In the genomic region with DNA sequence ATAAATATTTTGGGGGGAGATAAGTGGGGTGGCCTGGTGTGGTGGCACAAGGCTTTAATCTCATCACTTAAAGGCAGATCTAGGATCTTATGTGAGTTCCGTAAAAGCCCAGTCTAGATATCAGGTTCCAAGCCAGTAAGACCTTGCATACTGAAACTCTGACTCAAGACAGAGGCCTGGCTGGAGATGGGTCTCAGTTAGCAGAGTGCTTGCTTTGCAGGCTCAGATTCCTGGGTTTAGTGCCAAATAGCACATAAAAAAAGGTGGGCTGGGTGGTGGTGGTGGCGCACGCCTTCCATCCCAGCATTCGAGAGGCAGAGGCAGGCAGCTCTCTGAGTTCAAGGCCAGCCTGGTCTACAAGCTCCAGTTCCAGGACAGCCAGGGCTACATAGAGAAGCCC, we compare ENCODE assay signal across 14 mouse cellular contexts. TPM values are rescaled to one million over a fixed set of nuclear protein-coding genes. Genes with fewer than 3 reads are reported as not detected.
DNase-seq lines count a peak whose midpoint lies in the region; TF ChIP-seq lines count a peak whose summit lies in the region.
"Had no signal": no experiment of that assay in that cellular context is flagged by ENCODE, and none has a peak within 500 bp of the region (broad histone marks: within the 10 kb centered on the region; RNA-seq: fewer than 3 reads in every experiment).

No protein-coding gene starts in this region.

- no peak for TF ChIP-seq POLR2A in heart, adult 2 months (IDR thresholded peaks at IDR 0.05; ENCODE audit: insufficient read depth, low read depth, low read length)
- no peak for TF ChIP-seq POLR2A in bone marrow, adult 2 months (IDR thresholded peaks at IDR 0.05; ENCODE audit: borderline replicate concordance, control insufficient read depth, low read depth, low read length)

- H3K9me3 ChIP-seq in hindbrain, embryonic 10.5 days = no peaks in the 10 kb centered on the region

- H3K4me1 ChIP-seq in heart, adult 2 months (ENCODE audit: control insufficient read depth, insufficient read depth, low read length) = peaks cover 15% of the 10 kb centered on the region
- H3K4me1 ChIP-seq in bone marrow, adult 2 months (ENCODE audit: control insufficient read depth, insufficient read depth, low read length) = peaks cover 7% of the 10 kb centered on the region
- H3K4me1 ChIP-seq in hindbrain, embryonic 10.5 days (replicated peaks) = peaks cover 26% of the 10 kb centered on the region

- H3K36me3 ChIP-seq in heart, adult 2 months (ENCODE audit: control insufficient read depth, insufficient read depth, low read length) = peaks cover 3% of the 10 kb centered on the region; the same call in 1 of the 2 replicates
- no peaks in the 10 kb centered on the region for H3K36me3 ChIP-seq in macrophage (ENCODE audit: inconsistent target)
- no peaks in the 10 kb centered on the region for H3K36me3 ChIP-seq in hindbrain, embryonic 10.5 days

- H3K9ac ChIP-seq in heart, adult 2 months (ENCODE audit: low read depth, low read length) = 0 out of 2 replicates have a peak overlapping the region, but pooled peaks have one; percentile 19
- H3K9ac ChIP-seq: liver, embryonic 14.5 days had no signal

- H3K27me3 ChIP-seq in heart, adult 2 months (ENCODE audit: control insufficient read depth, insufficient read depth, low read length) = no peaks in the 10 kb centered on the region
- no peaks in the 10 kb centered on the region for H3K27me3 ChIP-seq in hindbrain, embryonic 10.5 days (ENCODE audit: insufficient read depth, poor library complexity, severe bottlenecking)

- no peak for TF ChIP-seq CTCF in heart, adult 2 months (IDR thresholded peaks at IDR 0.05)
- no peak for TF ChIP-seq CTCF in layer of hippocampus, adult 2 months (conservative IDR thresholded peaks at IDR 0.05)
- no peak for TF ChIP-seq CTCF in bone marrow, adult 2 months (IDR thresholded peaks at IDR 0.05; ENCODE audit: control insufficient read depth, insufficient read depth, low read length)

- peak overlapping the region; percentile 99 for H3K27ac ChIP-seq in heart, adult 2 months
- H3K27ac ChIP-seq in layer of hippocampus, adult 2 months = peak overlapping the region; percentile 69
- H3K27ac ChIP-seq in bone marrow, adult 2 months (ENCODE audit: control insufficient read depth, insufficient read depth, low read depth, low read length, poor library complexity) = peak overlapping the region; percentile 21; the same call in 1 of the 2 replicates
- H3K27ac ChIP-seq in macrophage = peak overlapping the region; percentile 84
- no peak overlapping the region for H3K27ac ChIP-seq in hindbrain, embryonic 10.5 days

- no peak for TF ChIP-seq EP300 in heart, adult 2 months (IDR thresholded peaks at IDR 0.05; ENCODE audit: insufficient read depth, low read depth, low read length)

- H3K79me2 ChIP-seq in heart, adult 2 months (replicated peaks; ENCODE audit: control insufficient read depth, insufficient read depth, low read length) = no peaks in the 10 kb centered on the region
- H3K79me2 ChIP-seq in macrophage (ENCODE audit: inconsistent target) = no peaks in the 10 kb centered on the region

- intact Hi-C loops in heart, adult 2 months (cut with DNase I) = loop anchor here (2.0 kb wide), 1 partner anchor 31 kb away; no protein-coding TSS in a partner anchor
- intact Hi-C loops in heart, postnatal 36 days (cut with DNase I) = no loop called here

- DNase-seq in heart, adult 2 months = no peak
- no peak for DNase-seq in heart, postnatal 36 days
- no peak for DNase-seq in layer of hippocampus, adult 2 months (ENCODE audit: low spot score in 2 of 2)
- no peak for DNase-seq in layer of hippocampus, adult 8-10 months (ENCODE audit: low spot score in 2 of 2)
- no peak for DNase-seq in ovary, postnatal 10 days (ENCODE audit: low spot score)
- DNase-seq in hindbrain, embryonic 10.5 days (ENCODE audit: low spot score) = no peak

- WGBS in heart, adult 2 months = 93% methylated on average over 4 of the region's 4 CpGs
- 89% methylated on average over 4 of the region's 4 CpGs for WGBS in bone marrow, adult 2 months
- 98% methylated on average over 4 of the region's 4 CpGs for WGBS in macrophage (ENCODE audit: missing documents)
- 96% methylated on average over 4 of the region's 4 CpGs for WGBS in hindbrain, embryonic 10.5 days

- H3K4me3 ChIP-seq in heart, adult 2 months = no peak overlapping the region
- H3K4me3 ChIP-seq in layer of hippocampus, adult 2 months = no peak overlapping the region
- no peak overlapping the region for H3K4me3 ChIP-seq in bone marrow, adult 2 months (replicated peaks; ENCODE audit: control insufficient read depth, low read depth, low read length)
- H3K4me3 ChIP-seq in macrophage (ENCODE audit: inconsistent target) = no peak overlapping the region
- no peak overlapping the region for H3K4me3 ChIP-seq in hindbrain, embryonic 10.5 days

RNA-seq across cellular contexts. Expression of a gene that starts 43.7 kb away (rescaled TPM):
- not detected for total RNA-seq in heart, adult 2 months (2021)
- polyA plus RNA-seq in heart, adult 2 months (2012; rRNA removed) = 0.12 and 0.18 TPM in 2 replicates
- total RNA-seq in heart, postnatal 36 days (2021) = not detected
- total RNA-seq in layer of hippocampus, adult 2 months (2021) = not detected
- not detected for total RNA-seq in layer of hippocampus, adult 8-10 months (2022)
- polyA plus RNA-seq in bone marrow, adult 2 months (2011; ENCODE audit: insufficient read depth, insufficient read length, low replicate concordance, missing spikeins) = not detected in 2 replicates
- total RNA-seq in macrophage (2018; cell fraction: chromatin; rRNA removed) = not detected
- total RNA-seq in macrophage (2018; cell fraction: cytosol; rRNA removed) = not detected
- total RNA-seq in macrophage (2018; cell fraction: nucleus; rRNA removed) = not detected
- not detected in 3 replicates for polyA plus RNA-seq in macrophage (2018)
- not detected in 2 replicates for polyA plus RNA-seq in hindbrain, embryonic 10.5 days (2016; fragmentation: Nextera tagmentation; extraction: Ambion mirVana)
- total RNA-seq: common myeloid progenitor, adult 5-6 weeks; gastrocnemius, postnatal 14 days; midbrain, postnatal 0 days had no signal
- polyA plus RNA-seq: forebrain, embryonic 11.5 days; liver, embryonic 14.5 days; midbrain, postnatal 0 days; spleen, adult 2 months had no signal

RNA-seq across cellular contexts. Expression of a gene that starts 43.8 kb away (rescaled TPM):
- not detected for total RNA-seq in heart, adult 2 months (2021)
- not detected in 2 replicates for polyA plus RNA-seq in heart, adult 2 months (2012; rRNA removed)
- total RNA-seq in heart, postnatal 36 days (2021) = not detected
- not detected for total RNA-seq in layer of hippocampus, adult 2 months (2021)
- not detected for total RNA-seq in layer of hippocampus, adult 8-10 months (2022)
- not detected in 2 replicates for polyA plus RNA-seq in bone marrow, adult 2 months (2011; ENCODE audit: insufficient read depth, insufficient read length, low replicate concordance, missing spikeins)
- total RNA-seq in macrophage (2018; cell fraction: chromatin; rRNA removed) = not detected
- under 1 TPM in 1 of 26 experiments, not detected in 25; 0.44 TPM for total RNA-seq in macrophage (2018; cell fraction: cytosol; rRNA removed)
- not detected for total RNA-seq in macrophage (2018; cell fraction: nucleus; rRNA removed)
- not detected in 3 replicates for polyA plus RNA-seq in macrophage (2018)
- 0.12 TPM in 1 of 2 replicates, not detected in the other for polyA plus RNA-seq in hindbrain, embryonic 10.5 days (2016; fragmentation: Nextera tagmentation; extraction: Ambion mirVana)
- total RNA-seq: common myeloid progenitor, adult 5-6 weeks; gastrocnemius, postnatal 14 days; midbrain, postnatal 0 days had no signal
- polyA plus RNA-seq: forebrain, embryonic 11.5 days; liver, embryonic 14.5 days had no signal

RNA-seq across cellular contexts. Expression of a gene that starts 56.6 kb away (rescaled TPM):
- 100 to 1,000 TPM; 200 to 227 TPM for total RNA-seq in heart, adult 2 months (2021)
- polyA plus RNA-seq in heart, adult 2 months (2012; rRNA removed) = 169 and 177 TPM in 2 replicates
- 100 to 1,000 TPM; 202 to 234 TPM for total RNA-seq in heart, postnatal 36 days (2021)
- 100 to 1,000 TPM; 478 to 491 TPM for total RNA-seq in layer of hippocampus, adult 2 months (2021)
- total RNA-seq in layer of hippocampus, adult 8-10 months (2022) = 100 to 1,000 TPM; 420 to 464 (median 444) TPM
- 1,145 and 1,395 TPM in 2 replicates for polyA plus RNA-seq in bone marrow, adult 2 months (2011; ENCODE audit: insufficient read depth, insufficient read length, low replicate concordance, missing spikeins)
- total RNA-seq in macrophage (2018; cell fraction: chromatin; rRNA removed) = 100 to 1,000 TPM in 1 of 26 experiments, 10 to 100 TPM in 25; 14.8 to 195 (median 44.0) TPM
- 100 to 1,000 TPM; 533 to 930 (median 702) TPM for total RNA-seq in macrophage (2018; cell fraction: cytosol; rRNA removed)
- 100 to 1,000 TPM; 100 to 475 (median 211) TPM for total RNA-seq in macrophage (2018; cell fraction: nucleus; rRNA removed)
- polyA plus RNA-seq in macrophage (2018) = 808 to 1,710 TPM (median 1,042 TPM) in 3 replicates
- 2,611 and 3,050 TPM in 2 replicates for polyA plus RNA-seq in hindbrain, embryonic 10.5 days (2016; fragmentation: Nextera tagmentation; extraction: Ambion mirVana)
